Mouse (Mus musculus) adrenal gland (tissue): ENCODE results near the gene Cct8.

ENCODE experiments used
- intact Hi-C: fragments of 180-260 bp; cut with DNase I; formaldehyde crosslinking; loops from one replicate; pipeline ENCODE4 v1.15.1; 2025

Gene Cct8

GRCm38 (mm10) chr16:87453226-87453625, 42.4 kb downstream of the Cct8 start:
- intact Hi-C loops: no loop called here

GRCm38 (mm10) chr16:87445528-87445927, 50.1 kb downstream of the Cct8 start:
- intact Hi-C loops: no loop called here

GRCm38 (mm10) chr16:87445110-87445509, 50.6 kb downstream of the Cct8 start:
- intact Hi-C loops: no loop called here

DNA sequence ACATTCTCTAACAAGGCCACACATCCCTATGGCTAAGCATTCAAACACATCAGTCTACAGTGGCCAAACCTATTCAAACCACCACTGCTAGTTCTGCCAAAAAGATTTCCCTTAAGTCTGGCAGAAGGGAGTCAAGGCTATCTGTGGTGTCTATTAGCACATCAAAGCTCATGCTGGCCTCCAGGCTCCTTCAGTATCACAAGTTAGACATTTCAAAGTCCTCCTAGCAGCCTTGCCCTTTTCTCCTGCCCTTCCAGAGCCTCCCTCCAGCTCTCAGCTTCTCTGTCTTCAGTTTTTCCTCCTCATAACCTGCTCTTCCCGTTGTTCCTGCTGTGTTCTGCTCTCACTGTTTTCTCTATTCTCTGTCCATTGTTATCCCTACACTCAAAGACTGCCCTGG, 51.6 kb downstream of the Cct8 start:
- intact Hi-C loops: no loop called here

DNA sequence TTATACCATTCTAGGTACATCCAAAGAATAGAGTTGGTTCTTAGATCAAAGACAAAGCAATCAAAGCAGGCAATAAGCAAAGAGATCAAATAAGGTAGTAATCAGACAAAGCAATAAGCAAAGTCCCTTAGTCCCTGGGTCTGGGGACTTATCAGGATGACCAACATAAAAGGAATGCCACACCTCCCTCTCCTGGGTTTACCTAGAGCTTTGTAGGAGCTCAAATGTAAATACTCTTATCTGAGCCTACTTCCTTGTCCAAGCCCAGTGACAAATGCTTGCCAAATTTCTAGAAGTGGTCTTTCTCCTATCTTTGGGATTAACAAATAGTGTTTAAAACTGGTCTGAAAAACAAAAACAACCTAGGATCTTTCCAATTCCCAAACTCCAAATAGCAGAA, 52.4 kb downstream of the Cct8 start:
- intact Hi-C loops: no loop called here

GRCm38 (mm10) chr16:87442291-87442690, 53.4 kb downstream of the Cct8 start:
- intact Hi-C loops: no loop called here

DNA sequence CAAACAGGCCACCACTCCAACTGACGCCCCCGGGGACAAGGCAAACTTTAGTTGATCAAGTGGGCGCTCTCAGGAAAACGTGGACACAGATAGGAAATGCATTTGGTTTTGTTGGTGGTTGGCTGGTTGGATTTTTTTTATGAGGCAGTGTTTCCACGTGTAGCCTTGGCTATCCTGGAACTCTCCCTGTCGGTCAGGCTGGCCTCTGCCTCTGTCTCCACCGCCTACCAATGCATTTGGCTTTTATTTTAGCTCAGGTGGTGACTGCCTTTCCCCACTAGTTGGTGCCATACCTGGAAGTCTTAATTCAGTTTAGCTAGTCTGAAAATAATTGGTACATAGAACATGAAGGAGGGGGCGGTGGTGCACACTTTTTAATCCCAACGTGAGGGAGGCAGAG, 54.6 kb downstream of the Cct8 start:
- intact Hi-C loops: loop anchor here (2.0 kb wide), 1 partner anchor 14 kb away; the partner anchor contains the start of gene Usp16

DNA sequence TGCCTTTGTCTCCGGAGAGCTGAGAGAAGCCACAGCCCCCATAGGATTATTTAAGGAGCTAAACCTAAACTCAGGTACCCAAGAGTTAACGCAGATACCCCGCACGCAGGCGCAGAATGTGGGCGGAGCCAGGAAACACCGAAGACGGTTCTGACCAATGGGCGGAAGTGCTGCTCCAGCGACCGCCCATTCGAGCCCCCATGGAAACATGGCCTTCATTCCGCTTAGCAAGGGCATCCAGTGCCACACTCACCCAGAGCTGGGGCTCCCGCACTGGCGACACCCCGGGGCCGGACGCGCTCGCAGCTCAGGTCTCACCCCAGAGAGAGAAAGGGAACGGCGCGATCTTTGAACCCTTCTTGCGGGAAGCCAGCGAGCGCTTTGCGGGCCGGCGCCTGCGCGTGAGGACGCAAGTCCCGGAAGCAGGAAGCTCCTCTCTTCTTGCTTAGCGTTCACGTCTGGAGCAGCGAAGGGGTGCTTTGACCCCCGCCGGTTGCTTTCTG, 55.4 kb downstream of the Cct8 start, which contains the start of gene Rwdd2b:
Rwdd2b (minus strand) TSS at position 390 of the 503 bp plus-strand sequence.
- intact Hi-C loops: loop anchor here (2.0 kb wide), 1 partner anchor 15 kb away; the partner anchor contains the start of gene Usp16

- intact Hi-C loops: no loop called here
Measured at GRCm38 (mm10) chr16:87438697-87439096, 57.0 kb downstream of the Cct8 start.

- intact Hi-C loops: no loop called here
Measured at GRCm38 (mm10) chr16:87437096-87437495, 58.6 kb downstream of the Cct8 start.

DNA sequence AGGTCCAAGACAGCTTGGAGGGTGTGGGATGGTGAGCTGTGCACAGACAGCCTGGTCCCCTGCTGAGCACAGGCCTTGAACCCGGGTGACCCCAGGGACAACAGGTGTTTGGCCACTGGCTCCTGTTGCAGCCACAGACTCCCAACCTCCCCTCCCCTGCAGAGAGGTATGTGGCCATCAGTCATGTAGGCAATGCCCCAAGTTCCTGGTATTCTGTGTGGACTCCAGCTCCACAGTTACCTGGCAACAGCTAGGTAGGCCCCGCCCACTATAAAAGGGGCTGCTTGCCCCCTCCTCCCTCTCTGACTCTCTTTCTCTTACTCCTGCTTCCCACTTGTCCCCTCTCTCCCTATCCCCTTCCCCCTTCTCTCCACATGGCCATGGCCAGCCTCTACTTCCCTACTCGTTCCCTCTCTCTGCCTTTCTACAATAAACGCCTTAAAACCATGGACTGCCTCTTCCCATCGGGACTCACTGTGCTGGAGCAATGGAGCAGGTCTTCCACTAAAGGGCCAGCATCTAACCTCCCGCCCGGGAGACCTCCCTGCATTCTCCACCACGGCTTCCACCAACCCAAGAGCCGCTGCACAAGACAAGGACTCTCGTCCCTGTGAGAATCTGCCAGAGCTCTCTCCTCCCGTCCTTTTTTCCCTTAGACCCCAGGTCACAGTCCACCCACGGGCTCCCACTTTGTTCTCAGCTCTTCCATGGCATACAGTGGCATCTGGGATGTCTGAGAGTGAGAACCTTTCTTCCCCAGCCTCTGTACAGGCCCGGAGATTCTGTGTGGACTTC, 60.1 kb downstream of the Cct8 start:
- intact Hi-C loops: no loop called here

DNA sequence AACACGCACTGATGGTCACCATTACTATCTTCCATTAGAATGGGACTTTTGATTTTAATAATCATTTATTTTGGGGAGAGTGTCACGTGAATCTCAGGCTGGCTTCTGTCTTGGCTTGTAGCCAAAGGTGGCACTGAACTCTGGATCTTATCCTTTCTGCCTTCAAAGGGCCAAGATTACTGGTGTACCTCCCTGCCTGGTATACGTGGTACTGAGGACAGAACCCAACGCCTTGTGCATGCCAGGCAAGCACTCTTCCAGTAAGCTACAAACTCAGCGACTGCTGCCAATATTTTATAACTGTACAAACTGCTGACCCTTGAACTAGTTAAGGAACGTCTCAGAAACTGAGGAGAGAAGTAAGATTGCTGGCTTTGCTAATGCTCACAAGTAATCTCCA, 60.7 kb downstream of the Cct8 start:
- intact Hi-C loops: no loop called here

DNA sequence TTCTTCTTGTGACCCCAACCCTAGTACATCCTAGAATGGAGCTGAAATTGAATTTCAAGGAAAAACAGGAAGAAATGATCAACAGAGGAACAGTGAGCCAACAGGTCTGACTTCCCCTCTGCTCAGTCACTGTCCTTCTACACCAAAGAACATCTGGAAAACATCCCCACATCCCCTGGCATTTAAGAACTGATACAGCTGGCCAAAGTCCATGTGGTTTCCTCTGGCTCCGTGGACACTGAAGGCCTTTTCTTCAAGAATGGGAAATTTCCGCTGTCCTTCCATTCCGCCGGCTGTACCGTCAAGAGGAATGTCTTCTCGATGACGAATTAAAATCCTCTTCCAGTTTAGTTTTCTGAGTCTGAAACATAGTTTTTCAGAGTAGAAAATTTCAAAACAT, 61.4 kb downstream of the Cct8 start:
- intact Hi-C loops: no loop called here
